Mouse (Mus musculus): ENCODE data around the gene Cpsf4l.
A peak's percentile ranks its signal among the peaks of the same experiment; 100 is the strongest.

The Cpsf4l gene

GRCm38 (mm10) chr11:113699643-113700042 lies 10.2 kb downstream of the Cpsf4l start:
- no peak for DNase-seq (ENCODE audit: low read depth)

- no peak for DNase-seq (ENCODE audit: low read depth)
Measured at GRCm38 (mm10) chr11:113698013-113698545, 11.7 kb downstream of the Cpsf4l start.

GRCm38 (mm10) chr11:113697571-113697970 lies 12.2 kb downstream of the Cpsf4l start:
- DNase-seq (ENCODE audit: low read depth): no peak

GRCm38 (mm10) chr11:113691851-113692250 lies 18.0 kb downstream of the Cpsf4l start:
- DNase-seq (ENCODE audit: low read depth): no peak

GRCm38 (mm10) chr11:113691318-113691717 lies 18.5 kb downstream of the Cpsf4l start:
- DNase-seq (ENCODE audit: low read depth): no peak

GRCm38 (mm10) chr11:113690506-113690905 lies 19.3 kb downstream of the Cpsf4l start:
- DNase-seq (ENCODE audit: low read depth): no peak

GRCm38 (mm10) chr11:113687031-113687430 lies 22.8 kb downstream of the Cpsf4l start:
- DNase-seq (ENCODE audit: low read depth): no peak

GRCm38 (mm10) chr11:113684707-113685426 lies 24.9 kb downstream of the Cpsf4l start:
- no peak for DNase-seq (ENCODE audit: low read depth)

GRCm38 (mm10) chr11:113683957-113684706 lies 25.7 kb downstream of the Cpsf4l start, which contains the start of the genes Fam104a and D11Wsu47e:
Fam104a (minus strand) TSS chr11:113684155.
D11Wsu47e (plus strand) TSS chr11:113684412.
- DNase-seq (ENCODE audit: low read depth): peak; percentile 95

- no peak for DNase-seq (ENCODE audit: low read depth)
Measured at GRCm38 (mm10) chr11:113683627-113683956, 26.2 kb downstream of the Cpsf4l start.

- DNase-seq (ENCODE audit: low read depth): peak; percentile 69
Measured at GRCm38 (mm10) chr11:113682897-113683626, 26.8 kb downstream of the Cpsf4l start.

- no peak for DNase-seq (ENCODE audit: low read depth)
Measured at GRCm38 (mm10) chr11:113681979-113682378, 27.8 kb downstream of the Cpsf4l start.

- no peak for DNase-seq (ENCODE audit: low read depth)
Measured at GRCm38 (mm10) chr11:113680954-113681353, 28.9 kb downstream of the Cpsf4l start.

- DNase-seq (ENCODE audit: low read depth): no peak
Measured at GRCm38 (mm10) chr11:113678373-113678772, 31.4 kb downstream of the Cpsf4l start.

- no peak for DNase-seq (ENCODE audit: low read depth)
Measured at GRCm38 (mm10) chr11:113677378-113677777, 32.4 kb downstream of the Cpsf4l start.

GRCm38 (mm10) chr11:113676847-113677246 lies 33.0 kb downstream of the Cpsf4l start:
- no peak for DNase-seq (ENCODE audit: low read depth)

- no peak for DNase-seq (ENCODE audit: low read depth)
Measured at GRCm38 (mm10) chr11:113674595-113674994, 35.2 kb downstream of the Cpsf4l start.

GRCm38 (mm10) chr11:113673614-113674013 lies 36.2 kb downstream of the Cpsf4l start:
- DNase-seq (ENCODE audit: low read depth): no peak

- DNase-seq (ENCODE audit: low read depth): no peak
Measured at GRCm38 (mm10) chr11:113669711-113670110, 40.1 kb downstream of the Cpsf4l start.

GRCm38 (mm10) chr11:113668857-113669256 lies 41.0 kb downstream of the Cpsf4l start:
- no peak for DNase-seq (ENCODE audit: low read depth)

- no peak for DNase-seq (ENCODE audit: low read depth)
Measured at GRCm38 (mm10) chr11:113667704-113668103, 42.1 kb downstream of the Cpsf4l start.

GRCm38 (mm10) chr11:113667122-113667521 lies 42.7 kb downstream of the Cpsf4l start:
- DNase-seq (ENCODE audit: low read depth): no peak
